ENCODE assay signal across 10 mouse cellular contexts in genomic region chr8:79161172-79161778, GRCm38 (mm10).
A peak's percentile ranks its signal among the peaks of the same experiment; 100 is the strongest.
DNase-seq lines count a peak whose midpoint lies in the region; ATAC-seq lines count a peak whose summit lies in the region.
"Had no signal": no experiment of that assay in that cellular context is flagged by ENCODE, and none has a peak within 500 bp of the region (broad histone marks: within the 10 kb centered on the region; RNA-seq: fewer than 3 reads in every experiment).

No protein-coding gene starts in this region.

- H3K9me3 ChIP-seq in megakaryocyte, embryonic 14.5 days, result no peaks in the 10 kb centered on the region
- H3K9me3 ChIP-seq in midbrain, embryonic 11.5 days (ENCODE audit: control insufficient read depth, low read length), result no peaks in the 10 kb centered on the region

- peaks cover 41% of the 10 kb centered on the region for H3K36me3 ChIP-seq in megakaryocyte, embryonic 14.5 days (replicated peaks; ENCODE audit: low read length)
- peaks cover 5% of the 10 kb centered on the region; the same call in 1 of the 2 replicates for H3K36me3 ChIP-seq in midbrain, embryonic 11.5 days (ENCODE audit: control insufficient read depth, insufficient read depth, low read length)

- H3K9ac ChIP-seq in midbrain, embryonic 11.5 days (ENCODE audit: low read length), result no peak overlapping the region

- peak overlapping the region; percentile 33 for H3K4me3 ChIP-seq in megakaryocyte, embryonic 14.5 days (replicated peaks)
- no peak overlapping the region for H3K4me3 ChIP-seq in midbrain, embryonic 11.5 days (ENCODE audit: low read depth, low read length)

- no peak for ATAC-seq in midbrain, embryonic 11.5 days (ENCODE audit: low FRiP score)

- H3K27ac ChIP-seq in midbrain, embryonic 11.5 days (ENCODE audit: low read depth, low read length), result no peak overlapping the region
- H3K27ac ChIP-seq: stomach, postnatal 0 days had no signal

- no peaks in the 10 kb centered on the region for H3K27me3 ChIP-seq in megakaryocyte, embryonic 14.5 days (replicated peaks)
- H3K27me3 ChIP-seq in midbrain, embryonic 11.5 days (ENCODE audit: control insufficient read depth, insufficient read depth, low read length), result no peaks in the 10 kb centered on the region

- DNase-seq in adrenal gland, adult (ENCODE audit: inconsistent age in 2 of 2, low spot score in 1 of 2), result peak; percentile 65 to 84
- no peak for DNase-seq in adrenal gland, postnatal 4 days (ENCODE audit: low spot score in 2 of 2)
- peak; percentile 32 for DNase-seq in 3T3-L1 (ENCODE audit: low read depth, low spot score)
- peak; percentile 18 for DNase-seq in adrenal gland, postnatal 25 days
- DNase-seq in midbrain, embryonic 11.5 days (ENCODE audit: low spot score, missing footprints), result no peak
- DNase-seq in thymus, postnatal 10 days (ENCODE audit: low spot score in 2 of 2), result no peak
- no peak for DNase-seq in thymus, postnatal 4 days
- DNase-seq: retina, postnatal 1 day had no signal

- WGBS in midbrain, embryonic 11.5 days, result 92% methylated on average over 4 of the region's 4 CpGs

- H3K4me2 ChIP-seq in midbrain, embryonic 11.5 days, result no peak overlapping the region

- H3K4me1 ChIP-seq in megakaryocyte, embryonic 14.5 days, result peaks cover 32% of the 10 kb centered on the region
- H3K4me1 ChIP-seq in midbrain, embryonic 11.5 days (ENCODE audit: control insufficient read depth, insufficient read depth, low read length), result no peaks in the 10 kb centered on the region

Comparison
In these comparisons a context has a peak if more than half of its experiments do, and no peak if none do; other contexts are left out.
1. DNase-seq: peak in adrenal gland, adult (2 of 2), 3T3-L1 (single experiment) and adrenal gland, postnatal 25 days (single experiment); none in adrenal gland, postnatal 4 days (0 of 2), midbrain, embryonic 11.5 days (single experiment), thymus, postnatal 10 days (0 of 2) and thymus, postnatal 4 days (single experiment).